Mouse (Mus musculus): ENCODE measurements at regions not wholly inside any gene's neighbourhood (a gene's known extent, or its start where the extent isn't known, plus 50 kb on each side); places are given as distances from the start of the nearest gene placed in this dataset.

DNA sequence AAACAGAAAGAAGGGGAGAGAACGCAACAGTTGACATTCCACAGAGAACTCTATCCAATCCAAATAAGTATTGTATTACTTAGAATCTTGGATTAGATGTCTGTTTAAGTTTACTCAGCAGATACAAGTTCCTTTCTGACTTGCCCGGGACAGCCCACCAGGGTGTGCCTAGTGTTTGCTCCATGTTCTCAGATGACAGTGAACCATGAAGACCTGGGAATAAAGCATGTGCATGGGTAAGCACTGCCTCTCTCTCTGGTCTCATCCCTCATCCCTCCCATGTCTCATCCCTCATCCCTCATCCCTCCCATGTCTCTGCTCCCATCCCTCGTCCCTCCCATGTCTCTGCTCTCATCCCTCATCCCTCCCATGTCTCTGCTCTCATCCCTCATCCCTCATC, 73.7 kb upstream of the S1pr1 start:
- TF ChIP-seq CTCF (IDR thresholded peaks at IDR 0.05; ENCODE audit: borderline replicate concordance, insufficient read depth, low read length) (no peak), POLR2A (IDR thresholded peaks at IDR 0.05; ENCODE audit: low read depth, low read length) (no peak)
- H3K27ac ChIP-seq (ENCODE audit: insufficient read depth, low read length): no peak overlapping the region
- no peak overlapping the region for H3K4me3 ChIP-seq (ENCODE audit: insufficient read depth, low read length)
- H3K4me1 ChIP-seq (ENCODE audit: control insufficient read depth, insufficient read depth, low read length): 0 out of 2 replicates have a peak, but pooled peaks cover 3% of the 10 kb centered on the region

DNA sequence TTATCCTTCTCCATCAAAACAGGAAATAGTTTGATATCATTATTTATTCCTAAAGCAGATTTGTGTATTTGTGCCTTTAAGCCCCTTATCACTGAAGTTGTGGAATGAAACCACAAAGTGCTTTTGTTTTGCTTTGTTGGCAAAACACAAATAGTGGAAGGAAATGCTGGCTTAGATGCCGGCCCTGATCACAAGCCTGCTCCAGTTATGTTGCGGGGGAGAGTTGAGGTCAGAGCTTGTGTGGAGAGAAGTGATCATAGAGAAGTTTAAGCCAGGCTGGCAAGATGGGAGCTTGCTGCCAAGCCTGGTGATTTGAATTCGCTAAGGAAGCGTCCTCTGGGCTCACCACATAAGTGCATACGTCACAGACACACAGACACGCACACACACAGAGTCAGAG, 74.2 kb upstream of the S1pr1 start:
- no peak overlapping the region for H3K4me3 ChIP-seq (ENCODE audit: insufficient read depth, low read length)

DNA sequence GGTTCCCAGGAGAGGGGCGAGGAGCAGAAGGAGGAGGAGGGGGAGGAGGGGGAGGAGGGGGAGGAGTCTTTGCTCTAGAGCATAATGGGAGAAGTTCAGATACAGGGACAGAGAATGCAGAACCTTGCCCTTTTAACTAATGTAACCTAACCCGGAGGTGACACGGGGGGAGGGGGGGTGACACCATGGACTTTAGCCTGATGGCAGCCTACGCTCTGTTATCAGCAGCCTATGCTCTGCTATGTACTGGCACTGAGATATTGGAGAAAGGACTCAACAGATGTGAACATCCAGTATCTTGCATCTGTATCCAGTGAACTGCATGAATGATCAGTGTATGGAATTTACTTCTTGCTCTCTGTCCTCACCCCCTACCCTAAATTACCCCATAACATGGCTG, 77.7 kb upstream of the S1pr1 start:
- H3K4me3 ChIP-seq (ENCODE audit: insufficient read depth, low read length): no peak overlapping the region

More for the DNA sequence above, 74.2 kb upstream of the S1pr1 start:
- H3K4me1 ChIP-seq (ENCODE audit: control insufficient read depth, insufficient read depth, low read length): 0 out of 2 replicates have a peak, but pooled peaks cover 4% of the 10 kb centered on the region
- H3K27ac ChIP-seq (ENCODE audit: insufficient read depth, low read length): no peak overlapping the region
- no peak for TF ChIP-seq CTCF (IDR thresholded peaks at IDR 0.05; ENCODE audit: borderline replicate concordance, insufficient read depth, low read length)
- no peak for TF ChIP-seq POLR2A (IDR thresholded peaks at IDR 0.05; ENCODE audit: low read depth, low read length)

DNA sequence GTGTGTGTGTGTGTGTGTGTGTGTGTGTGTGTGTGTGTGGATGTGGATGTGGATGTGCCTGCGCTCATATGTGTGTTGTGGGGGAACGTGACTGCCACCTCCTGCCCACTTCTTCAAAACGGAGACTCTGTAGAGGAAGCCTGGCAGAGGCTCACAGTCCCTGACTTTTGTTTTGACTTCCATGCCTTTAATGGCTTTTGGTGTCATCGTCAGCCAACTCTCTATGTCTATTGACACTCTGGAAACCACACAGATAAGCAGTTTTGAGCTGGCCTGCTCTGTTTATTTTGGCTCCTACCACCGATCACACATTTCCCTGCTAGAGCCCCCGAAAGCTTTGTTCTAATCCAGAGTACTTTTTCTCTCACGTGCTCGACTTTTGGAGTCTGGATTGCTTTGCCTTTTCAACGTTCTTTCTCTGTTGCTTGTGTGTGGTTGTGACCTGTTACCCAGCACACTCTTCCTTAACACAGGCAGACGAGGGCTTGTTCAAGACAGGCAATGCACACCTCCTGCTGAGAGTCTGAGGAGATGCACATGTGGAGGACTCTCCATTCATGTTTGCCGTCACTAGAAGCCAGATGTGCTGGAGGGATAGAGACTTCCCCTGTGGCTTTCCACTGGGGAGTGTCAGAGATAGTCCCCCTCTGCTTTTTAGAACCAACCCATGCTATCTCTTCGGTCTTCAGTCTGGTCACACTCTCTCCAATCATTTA, 78.6 kb upstream of the S1pr1 start:
- Histone ChIP-seq H3K4me1 (ENCODE audit: control insufficient read depth, insufficient read depth, low read length) (0 out of 2 replicates have a peak, but pooled peaks cover 4% of the 10 kb centered on the region), H3K4me3 (ENCODE audit: insufficient read depth, low read length) (no peak overlapping the region), H3K27ac (ENCODE audit: insufficient read depth, low read length) (no peak overlapping the region)
- TF ChIP-seq POLR2A (IDR thresholded peaks at IDR 0.05; ENCODE audit: low read depth, low read length) (no peak), CTCF (IDR thresholded peaks at IDR 0.05; ENCODE audit: borderline replicate concordance, insufficient read depth, low read length) (no peak; the same call in 1 of the 2 replicates)

More for the DNA sequence above, 77.7 kb upstream of the S1pr1 start:
- Histone ChIP-seq H3K27ac (ENCODE audit: insufficient read depth, low read length) (no peak overlapping the region), H3K4me1 (ENCODE audit: control insufficient read depth, insufficient read depth, low read length) (0 out of 2 replicates have a peak, but pooled peaks cover 4% of the 10 kb centered on the region)
- TF ChIP-seq CTCF (IDR thresholded peaks at IDR 0.05; ENCODE audit: borderline replicate concordance, insufficient read depth, low read length) (no peak), POLR2A (IDR thresholded peaks at IDR 0.05; ENCODE audit: low read depth, low read length) (no peak)

DNA sequence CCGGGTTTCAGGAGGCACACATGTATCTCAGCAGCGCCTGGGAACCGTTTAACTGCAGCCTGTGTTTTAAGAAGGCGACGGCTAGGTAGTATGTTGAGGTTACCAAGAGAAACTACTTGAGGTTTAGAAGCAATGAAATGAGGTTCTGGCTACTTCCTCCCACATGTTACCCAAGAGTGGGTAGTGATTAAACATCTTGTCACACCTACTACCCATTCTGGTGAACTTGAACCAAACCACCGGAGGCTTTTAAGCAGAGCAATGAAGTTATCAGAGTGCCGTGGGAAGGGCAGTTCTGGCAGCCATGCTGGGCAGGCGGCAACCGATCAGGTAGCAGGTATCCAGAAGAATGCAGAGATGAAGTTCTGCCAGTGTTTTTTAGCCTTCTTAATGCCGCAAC, 84.5 kb upstream of the S1pr1 start:
- H3K27ac ChIP-seq (ENCODE audit: insufficient read depth, low read length): no peak overlapping the region
- no peak overlapping the region for H3K4me3 ChIP-seq (ENCODE audit: insufficient read depth, low read length)
- no peaks in the 10 kb centered on the region for H3K4me1 ChIP-seq (ENCODE audit: control insufficient read depth, insufficient read depth, low read length)
- TF ChIP-seq POLR2A (IDR thresholded peaks at IDR 0.05; ENCODE audit: low read depth, low read length) (no peak), CTCF (IDR thresholded peaks at IDR 0.05; ENCODE audit: borderline replicate concordance, insufficient read depth, low read length) (no peak)

DNA sequence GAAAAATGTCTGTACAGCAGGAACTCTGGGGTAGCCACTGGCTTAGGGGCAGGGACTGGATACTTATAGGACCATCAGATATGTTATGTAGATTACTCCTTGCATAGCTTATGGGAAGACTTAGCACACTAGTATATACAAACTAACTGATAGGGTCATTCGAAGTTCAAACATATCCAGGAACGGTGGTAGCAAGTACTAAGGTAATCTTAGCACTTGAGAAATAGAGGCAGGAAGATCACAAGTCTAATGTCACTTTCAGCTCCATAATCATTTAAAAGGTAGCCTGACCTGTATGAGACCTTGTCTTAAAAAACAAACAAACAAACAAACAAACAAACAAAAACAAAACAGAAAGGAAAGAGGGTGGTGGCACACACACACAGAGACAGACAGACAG, 85.1 kb upstream of the S1pr1 start:
- H3K4me1 ChIP-seq (ENCODE audit: control insufficient read depth, insufficient read depth, low read length): no peaks in the 10 kb centered on the region

DNA sequence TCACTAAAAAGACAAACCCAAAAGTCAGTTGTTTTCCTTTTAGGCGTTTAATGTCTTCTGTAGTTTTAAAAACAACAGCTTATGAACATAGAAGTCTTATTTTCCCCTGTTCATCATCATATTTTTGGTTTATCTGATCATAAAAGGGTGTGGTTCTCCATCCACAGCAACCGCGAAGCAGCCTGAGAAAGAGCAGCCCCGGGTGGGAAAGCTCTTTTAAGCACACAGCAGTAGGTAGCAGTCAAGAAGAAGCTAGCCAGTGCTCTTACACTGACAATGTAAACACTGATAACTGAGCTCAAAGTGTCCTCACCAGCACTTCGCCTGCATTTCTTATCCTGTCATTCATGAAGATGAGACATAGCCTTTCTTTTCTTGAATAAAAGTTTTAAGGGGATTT, 86.0 kb upstream of the S1pr1 start:
- no peak overlapping the region for H3K4me3 ChIP-seq (ENCODE audit: insufficient read depth, low read length)
- no peak for TF ChIP-seq POLR2A (IDR thresholded peaks at IDR 0.05; ENCODE audit: low read depth, low read length)
- TF ChIP-seq CTCF (IDR thresholded peaks at IDR 0.05; ENCODE audit: borderline replicate concordance, insufficient read depth, low read length): no peak
- no peak overlapping the region for H3K27ac ChIP-seq (ENCODE audit: insufficient read depth, low read length)
- no peaks in the 10 kb centered on the region for H3K4me1 ChIP-seq (ENCODE audit: control insufficient read depth, insufficient read depth, low read length)

More for the DNA sequence above, 85.1 kb upstream of the S1pr1 start:
- TF ChIP-seq POLR2A (IDR thresholded peaks at IDR 0.05; ENCODE audit: low read depth, low read length): no peak
- no peak for TF ChIP-seq CTCF (IDR thresholded peaks at IDR 0.05; ENCODE audit: borderline replicate concordance, insufficient read depth, low read length)
- Histone ChIP-seq H3K4me3 (ENCODE audit: insufficient read depth, low read length) (no peak overlapping the region), H3K27ac (ENCODE audit: insufficient read depth, low read length) (no peak overlapping the region)

DNA sequence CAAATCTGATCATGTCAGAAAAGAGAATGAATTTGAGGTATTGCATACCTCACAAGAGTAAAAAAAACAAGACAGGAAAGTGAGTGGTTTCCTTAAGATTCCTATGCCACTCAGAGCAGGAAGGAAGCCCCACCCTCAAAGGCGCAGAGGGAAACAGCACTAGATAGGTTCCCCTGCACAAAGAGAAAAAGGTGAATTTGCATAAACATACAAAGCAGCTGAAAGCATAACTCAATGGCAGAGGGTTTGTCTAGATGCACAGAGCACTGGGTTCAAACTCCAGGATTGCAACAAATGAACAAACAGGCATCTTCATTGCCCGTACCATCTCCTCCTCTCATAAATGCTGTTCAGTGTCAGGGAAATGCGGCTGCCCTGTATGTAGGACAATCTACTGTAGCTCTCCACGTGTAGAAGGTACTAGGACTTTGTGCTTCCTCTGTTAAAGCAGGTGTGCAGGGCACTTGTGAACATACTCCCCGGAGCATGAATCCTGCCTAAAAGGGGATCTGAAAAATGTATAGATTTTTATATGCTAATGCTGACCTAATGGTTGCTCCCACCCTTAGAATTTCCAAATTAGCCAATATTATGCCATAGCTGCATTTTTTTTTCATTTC, 85.9 kb upstream of the Dph5 start:
- no peaks in the 10 kb centered on the region for H3K4me1 ChIP-seq (ENCODE audit: control insufficient read depth, insufficient read depth, low read length)
- H3K4me3 ChIP-seq (ENCODE audit: insufficient read depth, low read length): no peak overlapping the region
- no peak overlapping the region for H3K27ac ChIP-seq (ENCODE audit: insufficient read depth, low read length)
- no peak for TF ChIP-seq POLR2A (IDR thresholded peaks at IDR 0.05; ENCODE audit: low read depth, low read length)
- TF ChIP-seq CTCF (IDR thresholded peaks at IDR 0.05; ENCODE audit: borderline replicate concordance, insufficient read depth, low read length): no peak

DNA sequence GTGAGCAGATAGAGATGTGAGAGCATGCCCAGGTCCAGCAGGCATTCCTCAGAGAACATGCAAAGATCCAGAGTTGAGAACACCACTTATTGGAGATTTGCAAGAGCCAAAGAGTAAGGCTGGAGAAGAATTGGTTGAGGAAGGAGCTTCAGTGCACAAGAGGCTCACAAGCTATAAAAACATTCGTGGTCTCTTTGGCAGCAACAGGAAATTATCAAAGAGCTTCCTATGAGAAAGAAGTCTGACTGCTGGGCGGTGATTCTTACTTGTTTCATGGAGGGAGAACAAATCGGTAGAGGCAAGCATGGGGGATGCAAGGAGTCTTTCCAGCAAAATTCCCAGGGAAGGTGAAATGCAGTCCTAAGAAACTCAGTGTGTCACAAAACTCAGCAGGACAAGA, 83.0 kb upstream of the Dph5 start:
- Histone ChIP-seq H3K4me1 (ENCODE audit: control insufficient read depth, insufficient read depth, low read length) (no peaks in the 10 kb centered on the region), H3K27ac (ENCODE audit: insufficient read depth, low read length) (no peak overlapping the region), H3K4me3 (ENCODE audit: insufficient read depth, low read length) (no peak overlapping the region)
- no peak for TF ChIP-seq CTCF (IDR thresholded peaks at IDR 0.05; ENCODE audit: borderline replicate concordance, insufficient read depth, low read length)
- TF ChIP-seq POLR2A (IDR thresholded peaks at IDR 0.05; ENCODE audit: low read depth, low read length): no peak

DNA sequence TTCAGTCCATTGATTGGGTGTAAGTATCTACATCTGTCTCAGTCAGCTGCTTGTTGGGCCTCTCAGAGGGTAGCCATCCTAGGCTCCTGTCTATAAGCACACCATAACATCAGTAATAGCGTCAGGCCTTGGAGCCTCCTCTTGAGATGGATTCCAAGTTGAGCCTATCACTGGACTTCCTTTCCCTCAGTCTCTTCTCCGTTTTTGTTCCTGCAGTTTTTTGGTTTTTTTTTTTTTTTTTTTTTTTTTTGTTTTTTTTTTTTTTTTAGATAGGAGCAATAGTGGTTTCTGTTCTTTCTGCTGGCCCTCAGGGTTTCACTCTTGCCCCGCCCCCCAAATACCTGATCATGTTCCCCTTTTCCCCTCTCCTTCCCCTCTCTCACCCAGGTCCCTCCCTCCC, 80.6 kb upstream of the Dph5 start:
- Histone ChIP-seq H3K27ac (ENCODE audit: insufficient read depth, low read length) (no peak overlapping the region), H3K4me3 (ENCODE audit: insufficient read depth, low read length) (no peak overlapping the region), H3K4me1 (ENCODE audit: control insufficient read depth, insufficient read depth, low read length) (no peaks in the 10 kb centered on the region)
- TF ChIP-seq POLR2A (IDR thresholded peaks at IDR 0.05; ENCODE audit: low read depth, low read length) (no peak), CTCF (IDR thresholded peaks at IDR 0.05; ENCODE audit: borderline replicate concordance, insufficient read depth, low read length) (no peak)
